11 mouse cellular contexts compared by ENCODE assay signal in genomic region chr11:108364945-108365589, GRCm38 (mm10). TPM values are rescaled to one million over a fixed set of nuclear protein-coding genes. Genes with fewer than 3 reads are reported as not detected.
DNase-seq lines count a peak whose midpoint lies in the region; ATAC-seq lines count a peak whose summit lies in the region.
"Had no signal": no experiment of that assay in that cellular context is flagged by ENCODE, and none has a peak within 500 bp of the region (broad histone marks: within the 10 kb centered on the region; RNA-seq: fewer than 3 reads in every experiment).

No protein-coding gene starts in this region.

- 42% methylated on average over 7 of the region's 7 CpGs for WGBS in kidney, embryonic 14.5 days
- WGBS in midbrain, embryonic 15.5 days, result 53% methylated on average over 6 of the region's 7 CpGs

- no peak overlapping the region for H3K9ac ChIP-seq in kidney, embryonic 14.5 days (ENCODE audit: low read depth, low read length)
- H3K9ac ChIP-seq in midbrain, embryonic 15.5 days, result no peak overlapping the region
- H3K9ac ChIP-seq: midbrain, embryonic 12.5 days had no signal

- no peak overlapping the region for H3K4me3 ChIP-seq in kidney, embryonic 14.5 days (ENCODE audit: low read length)
- no peak overlapping the region for H3K4me3 ChIP-seq in midbrain, embryonic 15.5 days
- H3K4me3 ChIP-seq: hindbrain, embryonic 10.5 days; midbrain, embryonic 12.5 days had no signal

- peak; percentile 27 for DNase-seq in kidney, postnatal 14 days
- peak; percentile 46 for DNase-seq in MN1 (ENCODE audit: low spot score)
- peak; percentile 73 to 84 for DNase-seq in adrenal gland, adult (ENCODE audit: inconsistent age in 2 of 2, low spot score in 1 of 2)
- DNase-seq in kidney, postnatal 36 days, result peak; percentile 17 to 39
- DNase-seq in cerebellum, adult 9-10 months, result no peak
- no peak for DNase-seq in right cerebral cortex, postnatal 4 days

- no peaks in the 10 kb centered on the region for H3K36me3 ChIP-seq in kidney, embryonic 14.5 days (ENCODE audit: control insufficient read depth, insufficient read depth, low read length)
- H3K36me3 ChIP-seq in midbrain, embryonic 15.5 days (replicated peaks), result no peaks in the 10 kb centered on the region
- H3K36me3 ChIP-seq: hindbrain, embryonic 10.5 days; midbrain, embryonic 12.5 days had no signal

- H3K27me3 ChIP-seq in kidney, embryonic 14.5 days (ENCODE audit: control insufficient read depth, insufficient read depth, low read length), result no peaks in the 10 kb centered on the region
- H3K27me3 ChIP-seq in midbrain, embryonic 15.5 days (replicated peaks), result no peaks in the 10 kb centered on the region
- H3K27me3 ChIP-seq: midbrain, embryonic 12.5 days had no signal

- H3K27ac ChIP-seq in kidney, embryonic 14.5 days (ENCODE audit: low read depth, low read length), result no peak overlapping the region
- H3K27ac ChIP-seq in midbrain, embryonic 15.5 days, result no peak overlapping the region
- H3K27ac ChIP-seq: hindbrain, embryonic 10.5 days; midbrain, embryonic 12.5 days had no signal

- no peak overlapping the region for H3K4me2 ChIP-seq in kidney, embryonic 14.5 days (replicated peaks; ENCODE audit: low read depth, low read length)
- no peak overlapping the region for H3K4me2 ChIP-seq in midbrain, embryonic 15.5 days
- H3K4me2 ChIP-seq: midbrain, embryonic 12.5 days had no signal

- H3K9me3 ChIP-seq in kidney, embryonic 14.5 days (ENCODE audit: control insufficient read depth, low read length), result no peaks in the 10 kb centered on the region
- no peaks in the 10 kb centered on the region for H3K9me3 ChIP-seq in midbrain, embryonic 15.5 days
- H3K9me3 ChIP-seq: hindbrain, embryonic 10.5 days; midbrain, embryonic 12.5 days had no signal

- no peak for ATAC-seq in kidney, embryonic 14.5 days (ENCODE audit: low FRiP score, low TSS enrichment)
- ATAC-seq in midbrain, embryonic 15.5 days (replicated peaks), result no peak
- ATAC-seq: forebrain, embryonic 14.5 days had no signal

- H3K4me1 ChIP-seq in kidney, embryonic 14.5 days (ENCODE audit: control insufficient read depth, insufficient read depth, low read length), result no peaks in the 10 kb centered on the region
- H3K4me1 ChIP-seq in midbrain, embryonic 15.5 days, result no peaks in the 10 kb centered on the region
- H3K4me1 ChIP-seq: midbrain, embryonic 12.5 days had no signal

RNA-seq across cellular contexts. Expression of gene Prkca, which starts 21.3 kb away (rescaled TPM):
- polyA plus RNA-seq in kidney, embryonic 14.5 days (2014; fragmentation: Nextera tagmentation; extraction: Ambion mirVana), result 6.7 and 10.9 TPM in 2 replicates
- 7.0 and 7.2 TPM in 2 replicates for polyA plus RNA-seq in midbrain, embryonic 15.5 days (2015; fragmentation: Nextera tagmentation; extraction: Ambion mirVana)

RNA-seq across cellular contexts. Expression of gene Apoh, which starts 21.9 kb away (rescaled TPM):
- not detected in 2 replicates for polyA plus RNA-seq in kidney, embryonic 14.5 days (2014; fragmentation: Nextera tagmentation; extraction: Ambion mirVana)
- polyA plus RNA-seq in midbrain, embryonic 15.5 days (2015; fragmentation: Nextera tagmentation; extraction: Ambion mirVana), result 0.28 and 2.5 TPM in 2 replicates
- polyA plus RNA-seq: forebrain, embryonic 14.5 days; hindbrain, embryonic 10.5 days; midbrain, embryonic 12.5 days had no signal

RNA-seq across cellular contexts. Expression of gene Cep112, which starts 59.9 kb away (rescaled TPM):
- polyA plus RNA-seq in kidney, embryonic 14.5 days (2014; fragmentation: Nextera tagmentation; extraction: Ambion mirVana), result 10.2 and 16.3 TPM in 2 replicates
- 25.1 and 29.7 TPM in 2 replicates for polyA plus RNA-seq in midbrain, embryonic 15.5 days (2015; fragmentation: Nextera tagmentation; extraction: Ambion mirVana)

Comparison
In these comparisons a context has a peak if more than half of its experiments do, and no peak if none do; other contexts are left out.
1. DNase-seq: peak in kidney, postnatal 14 days (single experiment), MN1 (single experiment), adrenal gland, adult (2 of 2) and kidney, postnatal 36 days (2 of 2); none in cerebellum, adult 9-10 months (single experiment) and right cerebral cortex, postnatal 4 days (single experiment).